Mouse (Mus musculus): ENCODE measurements around the gene Hsd11b2. TPM values are rescaled to one million over a fixed set of nuclear protein-coding genes. Genes with fewer than 3 reads are reported as not detected.

Gene Hsd11b2
- polyA plus RNA-seq, 1 experiment from 2014 or later, result 6.1 TPM

DNA sequence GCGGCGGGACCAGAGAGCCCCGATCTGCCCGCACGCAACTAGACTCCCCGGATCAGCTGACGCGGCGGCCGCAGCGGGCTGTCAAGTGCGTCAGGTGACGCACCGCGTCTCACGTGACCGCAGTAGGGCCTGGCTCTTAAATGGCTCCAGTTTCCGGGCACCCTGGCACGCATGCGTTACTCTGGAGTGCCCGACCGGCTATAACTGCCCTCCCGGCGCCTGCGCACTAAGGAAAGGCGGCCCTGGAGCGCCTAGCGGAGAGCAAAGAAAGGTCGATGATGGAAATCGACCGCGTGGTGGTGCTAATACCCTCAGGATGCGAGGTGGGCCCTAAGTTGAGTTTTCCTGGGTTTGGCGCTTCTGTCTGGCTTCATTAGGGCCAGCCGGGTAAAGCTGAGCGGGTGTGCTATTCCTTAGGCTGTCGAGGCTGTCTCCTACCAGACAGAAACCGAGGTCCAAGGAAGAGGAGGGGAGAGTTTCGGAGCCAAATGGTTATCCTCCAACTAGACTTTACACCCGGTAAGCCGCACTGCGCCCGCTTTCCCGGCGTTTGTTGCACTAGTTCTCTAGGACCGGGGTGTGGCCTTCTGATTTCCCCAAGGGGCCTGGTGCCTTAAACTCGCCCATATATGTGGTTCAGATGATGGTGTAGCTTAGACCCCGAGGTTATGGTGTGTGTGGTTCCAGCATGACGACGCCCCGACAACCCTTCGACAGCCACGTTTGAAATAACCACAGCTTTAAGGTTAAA, 47.6 kb downstream of the Hsd11b2 start, which contains the start of gene Atp6v0d1:
Gene Atp6v0d1 (minus strand): TSS at position 96 of the 751 bp plus-strand sequence.
- Histone ChIP-seq H3K9ac (peak within 1 kb of the TSS; percentile 84), H3K4me2 (replicated peaks) (peak within 1 kb of the TSS; percentile 83), H3K4me3 (peak within 1 kb of the TSS; percentile 93), H3K9me3 (no peaks in the 10 kb centered on the region), H3K27me3 (peaks cover 6% of the 10 kb centered on the region; the same call in 1 of the 2 replicates), H3K36me3 (no peaks in the 10 kb centered on the region), H3K27ac (peak within 1 kb of the TSS; percentile 63), H3K4me1 (peaks cover 20% of the 10 kb centered on the region)
- ATAC-seq (ENCODE audit: insufficient number of reproducible peaks, insufficient read depth, low FRiP score, low TSS enrichment), result peak; percentile 99
- 5% methylated on average over 51 of the region's 53 CpGs for WGBS

DNA sequence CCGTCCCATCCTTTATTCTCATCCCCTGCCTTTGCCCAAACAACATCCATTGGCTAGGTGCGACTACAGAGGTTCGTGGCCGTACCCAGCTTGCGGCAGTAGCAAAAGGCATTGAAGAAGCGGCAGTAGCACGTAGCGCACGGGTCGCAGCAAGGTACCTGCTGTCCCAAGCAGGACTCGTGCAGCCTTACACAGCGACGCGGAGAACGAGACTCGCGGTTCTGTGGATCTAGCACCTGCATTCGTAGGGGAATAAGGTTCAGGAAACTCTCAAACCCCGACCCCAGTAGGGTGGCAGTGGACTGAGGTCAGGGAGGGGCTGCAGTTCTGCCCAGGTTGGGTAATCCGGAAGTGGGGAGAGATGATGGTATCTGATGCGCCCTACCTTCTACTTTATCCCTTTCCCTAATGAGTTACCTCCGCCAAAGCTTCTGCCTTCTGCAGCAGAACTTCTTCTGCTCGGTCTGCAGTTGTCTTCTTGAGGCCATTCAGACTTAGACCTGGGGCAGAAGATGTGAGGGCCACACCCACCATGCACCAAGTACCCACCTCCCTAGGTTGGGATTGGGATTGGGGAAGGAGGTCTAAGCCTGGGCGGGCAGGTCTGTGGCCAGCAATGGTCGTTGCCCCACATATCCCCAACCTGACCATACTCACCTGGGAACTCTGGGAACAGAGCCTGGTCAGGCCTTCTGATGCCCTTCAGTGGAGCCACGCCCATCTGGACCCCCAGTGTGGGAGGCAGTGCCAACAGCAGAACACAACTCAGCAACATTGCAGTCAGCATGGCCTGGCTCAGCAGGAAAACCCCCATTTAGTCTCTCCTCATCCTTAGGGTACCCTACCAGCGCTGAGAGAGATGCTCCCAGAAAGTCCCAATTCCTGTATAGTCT, 48.4 kb downstream of the Hsd11b2 start:
- no peaks in the 10 kb centered on the region for H3K36me3 ChIP-seq
- H3K4me1 ChIP-seq, result peaks cover 20% of the 10 kb centered on the region
- peak overlapping the region; percentile 93 for H3K4me3 ChIP-seq
- peaks cover 6% of the 10 kb centered on the region; the same call in 1 of the 2 replicates for H3K27me3 ChIP-seq
- H3K9me3 ChIP-seq, result no peaks in the 10 kb centered on the region
- ATAC-seq (ENCODE audit: insufficient number of reproducible peaks, insufficient read depth, low FRiP score, low TSS enrichment), result no peak; the same call in 1 of the 2 replicates
- H3K9ac ChIP-seq, result peak overlapping the region; percentile 57
- peak overlapping the region; percentile 83 for H3K4me2 ChIP-seq (replicated peaks)
- WGBS, result 28% methylated on average over 27 of the region's 27 CpGs
- H3K27ac ChIP-seq, result no peak overlapping the region

DNA sequence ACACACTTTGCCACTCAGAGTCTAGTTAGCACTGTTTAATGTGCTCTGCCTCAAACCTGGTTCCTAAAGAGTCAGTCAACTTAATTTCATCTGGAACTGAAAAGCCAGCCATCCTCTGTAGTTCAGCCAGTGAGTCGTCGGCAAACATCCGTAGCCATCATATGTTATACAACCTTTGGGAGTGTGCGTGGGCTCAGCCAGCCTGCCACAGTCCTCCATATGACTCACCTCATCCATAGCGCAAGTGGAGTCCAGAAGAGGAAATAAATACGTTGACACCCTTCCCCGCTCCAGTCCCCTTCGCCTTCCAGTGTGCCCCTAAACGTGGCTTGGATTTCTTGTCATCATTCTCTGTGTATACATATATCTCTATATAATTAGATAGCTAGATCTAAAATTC, 53.3 kb downstream of the Hsd11b2 start:
- no peak overlapping the region for H3K9ac ChIP-seq

DNA sequence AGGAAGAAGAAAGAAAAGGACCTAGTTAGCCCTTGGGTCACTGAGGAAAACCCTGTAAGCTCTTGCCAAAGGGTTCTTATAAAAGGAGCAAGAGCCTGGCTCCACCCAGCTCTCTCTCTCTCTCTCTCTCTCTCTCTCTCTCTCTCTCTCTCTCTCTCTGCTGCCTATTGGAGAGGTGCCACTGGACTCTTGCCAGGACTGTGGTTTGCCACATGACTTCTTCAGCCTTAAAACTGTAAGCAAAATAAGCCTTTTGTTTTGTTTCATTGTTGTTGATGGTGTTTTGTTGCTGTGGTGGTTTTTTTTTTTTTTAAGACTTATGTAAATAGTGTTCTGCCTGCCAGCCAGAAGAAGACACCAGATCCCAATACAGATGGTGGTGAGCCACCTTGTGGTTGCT, 54.9 kb downstream of the Hsd11b2 start:
- Histone ChIP-seq H3K4me3 (no peak overlapping the region), H3K9me3 (no peaks in the 10 kb centered on the region), H3K27ac (no peak overlapping the region), H3K27me3 (no peaks in the 10 kb centered on the region), H3K4me2 (replicated peaks) (no peak overlapping the region), H3K9ac (no peak overlapping the region), H3K4me1 (no peaks in the 10 kb centered on the region), H3K36me3 (no peaks in the 10 kb centered on the region)
- no peak for ATAC-seq (ENCODE audit: insufficient number of reproducible peaks, insufficient read depth, low FRiP score, low TSS enrichment)

More for the DNA sequence above, 53.3 kb downstream of the Hsd11b2 start:
- H3K27ac ChIP-seq, result no peak overlapping the region
- no peak overlapping the region for H3K4me2 ChIP-seq (replicated peaks)
- no peaks in the 10 kb centered on the region for H3K36me3 ChIP-seq
- no peaks in the 10 kb centered on the region for H3K9me3 ChIP-seq
- ATAC-seq (ENCODE audit: insufficient number of reproducible peaks, insufficient read depth, low FRiP score, low TSS enrichment), result no peak
- WGBS, result 90% methylated on average over 9 of the region's 9 CpGs
- peaks cover 2% of the 10 kb centered on the region; the same call in 1 of the 2 replicates for H3K4me1 ChIP-seq
- peaks cover 6% of the 10 kb centered on the region; the same call in 1 of the 2 replicates for H3K27me3 ChIP-seq
- no peak overlapping the region for H3K4me3 ChIP-seq

Other genes starting within 250 kb of the Hsd11b2 start
- gene Hsf4, start 249.0 kb upstream of the Hsd11b2 start, polyA plus RNA-seq (2016; fragmentation: Nextera tagmentation; extraction: Ambion mirVana), result 0.36 TPM in 1 of 2 replicates, not detected in the other
- 2.1 and 2.4 TPM in 2 replicates for gene Nol3, start 242.6 kb upstream of the Hsd11b2 start, polyA plus RNA-seq (2016; fragmentation: Nextera tagmentation; extraction: Ambion mirVana)
- 24.2 and 24.5 TPM in 2 replicates for gene 4931428F04Rik, start 228.9 kb upstream of the Hsd11b2 start, polyA plus RNA-seq (2016; fragmentation: Nextera tagmentation; extraction: Ambion mirVana)
- gene Exoc3l, start 222.7 kb upstream of the Hsd11b2 start, polyA plus RNA-seq (2016; fragmentation: Nextera tagmentation; extraction: Ambion mirVana), result 12.8 and 15.2 TPM in 2 replicates
- gene E2f4, start 221.1 kb upstream of the Hsd11b2 start, polyA plus RNA-seq (2016; fragmentation: Nextera tagmentation; extraction: Ambion mirVana), result 81.1 and 82.3 TPM in 2 replicates
- gene Elmo3, start 213.2 kb upstream of the Hsd11b2 start, polyA plus RNA-seq (2016; fragmentation: Nextera tagmentation; extraction: Ambion mirVana), result 3.4 and 4.2 TPM in 2 replicates
- 1.6 and 1.8 TPM in 2 replicates for gene Lrrc29, start 192.5 kb upstream of the Hsd11b2 start, polyA plus RNA-seq (2016; fragmentation: Nextera tagmentation; extraction: Ambion mirVana)
- 103 and 106 TPM in 2 replicates for gene Tmem208, start 192.4 kb upstream of the Hsd11b2 start, polyA plus RNA-seq (2016; fragmentation: Nextera tagmentation; extraction: Ambion mirVana)
- 2.3 TPM in 2 replicates for gene Fhod1, start 170.8 kb upstream of the Hsd11b2 start, polyA plus RNA-seq (2016; fragmentation: Nextera tagmentation; extraction: Ambion mirVana)
- gene Slc9a5, start 169.9 kb upstream of the Hsd11b2 start, polyA plus RNA-seq (2016; fragmentation: Nextera tagmentation; extraction: Ambion mirVana), result 5.9 and 7.4 TPM in 2 replicates
- gene Plekhg4, start 145.5 kb upstream of the Hsd11b2 start, polyA plus RNA-seq (2016; fragmentation: Nextera tagmentation; extraction: Ambion mirVana), result 0.69 and 0.74 TPM in 2 replicates
- not detected in 2 replicates for gene Kctd19, start 105.3 kb upstream of the Hsd11b2 start, polyA plus RNA-seq (2016; fragmentation: Nextera tagmentation; extraction: Ambion mirVana)
- 0.18 and 0.31 TPM in 2 replicates for gene Lrrc36, start 105.2 kb upstream of the Hsd11b2 start, polyA plus RNA-seq (2016; fragmentation: Nextera tagmentation; extraction: Ambion mirVana)
- 44.6 and 51.1 TPM in 2 replicates for gene Tppp3, start 47.2 kb upstream of the Hsd11b2 start, polyA plus RNA-seq (2016; fragmentation: Nextera tagmentation; extraction: Ambion mirVana)
- gene Zdhhc1, start 21.9 kb upstream of the Hsd11b2 start, polyA plus RNA-seq (2016; fragmentation: Nextera tagmentation; extraction: Ambion mirVana), result 38.3 and 41.8 TPM in 2 replicates
- 75.4 and 84.3 TPM in 2 replicates for gene Atp6v0d1, start 47.3 kb downstream of the Hsd11b2 start, polyA plus RNA-seq (2016; fragmentation: Nextera tagmentation; extraction: Ambion mirVana)
- 14.6 and 15.3 TPM in 2 replicates for gene Ripor1, start 86.5 kb downstream of the Hsd11b2 start, polyA plus RNA-seq (2016; fragmentation: Nextera tagmentation; extraction: Ambion mirVana)
- gene Ctcf, start 117.8 kb downstream of the Hsd11b2 start, polyA plus RNA-seq (2016; fragmentation: Nextera tagmentation; extraction: Ambion mirVana), result 138 and 152 TPM in 2 replicates
- gene Agrp, start 118.6 kb downstream of the Hsd11b2 start, polyA plus RNA-seq (2016; fragmentation: Nextera tagmentation; extraction: Ambion mirVana), result 1.5 and 1.7 TPM in 2 replicates
- 2.8 and 3.2 TPM in 2 replicates for gene Carmil2, start 167.5 kb downstream of the Hsd11b2 start, polyA plus RNA-seq (2016; fragmentation: Nextera tagmentation; extraction: Ambion mirVana)
- gene Acd, start 182.3 kb downstream of the Hsd11b2 start, polyA plus RNA-seq (2016; fragmentation: Nextera tagmentation; extraction: Ambion mirVana), result 73.6 and 78.2 TPM in 2 replicates
- 18.2 and 19.1 TPM in 2 replicates for gene Pard6a, start 182.4 kb downstream of the Hsd11b2 start, polyA plus RNA-seq (2016; fragmentation: Nextera tagmentation; extraction: Ambion mirVana)
- 0.14 TPM in 1 of 2 replicates, not detected in the other for gene 4933405L10Rik, start 188.9 kb downstream of the Hsd11b2 start, polyA plus RNA-seq (2016; fragmentation: Nextera tagmentation; extraction: Ambion mirVana)
- gene Enkd1, start 189.5 kb downstream of the Hsd11b2 start, polyA plus RNA-seq (2016; fragmentation: Nextera tagmentation; extraction: Ambion mirVana), result 35.7 and 37.0 TPM in 2 replicates
- gene Gfod2, start 239.9 kb downstream of the Hsd11b2 start, polyA plus RNA-seq (2016; fragmentation: Nextera tagmentation; extraction: Ambion mirVana), result 30.2 and 33.7 TPM in 2 replicates

Data from embryonic facial prominence, embryonic 12.5 days (tissue).